Mouse (Mus musculus): Measurements from ENCODE around the gene Tmem179b.

Gene Tmem179b

DNA sequence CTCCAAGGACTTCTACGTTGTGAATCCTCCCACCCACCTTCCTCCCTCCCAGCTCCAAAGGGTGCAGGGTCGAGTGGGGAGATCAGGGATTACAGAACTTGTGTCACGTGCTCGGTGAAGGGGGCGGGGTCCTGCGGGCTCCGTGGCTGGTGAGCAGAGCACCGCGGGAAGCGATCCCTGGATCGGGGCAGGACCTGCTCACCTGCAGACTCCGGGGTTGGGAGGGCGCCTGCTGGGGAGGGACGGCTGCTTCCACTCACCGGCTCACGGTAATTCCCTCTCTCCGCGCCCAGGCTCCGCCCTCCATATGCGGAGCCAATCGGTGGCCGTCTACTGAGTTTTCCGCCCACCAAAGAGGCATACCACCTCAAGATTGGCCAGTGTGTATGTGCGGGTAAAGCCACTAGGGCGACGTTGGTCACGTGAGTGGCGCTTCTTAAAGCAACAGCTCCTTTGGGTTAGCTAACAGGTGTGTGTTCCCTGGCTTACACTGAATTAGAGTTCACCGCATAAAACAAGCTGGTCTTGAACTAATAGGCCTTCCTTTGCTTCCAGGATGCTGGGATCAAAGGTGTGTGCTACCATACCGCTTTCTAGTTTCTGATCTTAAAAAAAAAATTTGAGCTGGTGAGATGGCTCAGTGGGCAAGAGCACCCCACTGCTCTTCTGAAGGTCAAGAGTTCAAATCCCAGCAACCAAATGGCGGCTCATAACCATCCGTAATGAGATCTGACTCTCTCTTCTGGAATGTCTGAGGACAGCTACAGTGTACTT is 11.9 kb upstream of the Tmem179b start, which contains the start of gene Taf6l:
Gene Taf6l, minus strand, starts transcription at position 410 of the 774 bp plus-strand sequence.
- in situ Hi-C loops (cut with MboI) = no loop called here

DNA sequence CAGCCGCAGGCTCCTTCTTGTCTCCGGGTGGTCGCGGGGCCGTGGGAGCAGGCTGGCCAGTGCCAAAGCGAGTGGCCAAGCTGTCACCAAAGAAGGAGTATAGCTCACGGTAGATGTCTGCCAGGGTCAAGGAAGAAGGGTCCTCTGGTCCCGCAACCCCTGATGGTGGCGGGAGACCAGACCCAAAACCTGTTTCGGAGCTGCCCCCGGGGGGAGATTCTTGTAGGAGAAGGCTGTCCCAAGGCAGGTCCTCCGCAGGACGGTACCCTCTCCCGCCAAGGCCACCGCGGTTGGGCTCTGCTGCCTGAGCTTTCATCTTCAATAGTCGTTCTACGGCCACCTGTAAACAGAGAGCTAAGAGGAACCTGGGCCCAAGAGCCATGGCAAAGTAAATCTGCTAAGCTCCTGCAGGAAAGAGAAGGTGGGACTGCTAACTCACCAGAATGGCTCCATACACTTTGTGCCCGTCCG is 719 bp upstream of the Tmem179b start:
- in situ Hi-C loops (cut with MboI) = no loop called here

GRCm38 (mm10) chr19:8773409-8773808 is 858 bp downstream of the Tmem179b start:
- in situ Hi-C loops (cut with MboI) = no loop called here

- in situ Hi-C loops (cut with MboI) = no loop called here
Measured at GRCm38 (mm10) chr19:8772996-8773395, 1.3 kb downstream of the Tmem179b start.

GRCm38 (mm10) chr19:8770567-8771270 is 3.5 kb downstream of the Tmem179b start, which contains the start of gene Tmem223:
Gene Tmem223, plus strand, starts transcription at chr19:8770996.
- in situ Hi-C loops (cut with MboI) = no loop called here

DNA sequence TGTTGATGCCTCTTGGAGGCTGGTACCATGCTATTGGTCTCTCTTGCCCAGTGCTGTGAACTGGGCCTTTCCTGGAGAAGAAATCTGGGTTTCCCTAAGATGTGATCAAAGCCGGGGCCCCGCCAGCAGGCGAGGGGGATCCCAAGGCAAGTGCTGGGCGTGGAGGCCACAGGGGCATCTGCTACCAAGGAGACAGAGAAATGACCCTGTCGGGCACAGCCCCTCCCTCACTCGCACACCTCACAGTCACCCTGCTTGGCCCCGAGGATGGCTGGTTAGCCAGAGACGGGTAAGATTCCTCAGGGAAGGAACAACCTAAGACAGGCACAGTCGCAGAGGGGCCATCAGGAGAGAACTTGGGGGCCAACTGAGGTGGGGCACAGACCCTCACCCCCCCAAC is 8.7 kb downstream of the Tmem179b start:
- in situ Hi-C loops (cut with MboI) = no loop called here

DNA sequence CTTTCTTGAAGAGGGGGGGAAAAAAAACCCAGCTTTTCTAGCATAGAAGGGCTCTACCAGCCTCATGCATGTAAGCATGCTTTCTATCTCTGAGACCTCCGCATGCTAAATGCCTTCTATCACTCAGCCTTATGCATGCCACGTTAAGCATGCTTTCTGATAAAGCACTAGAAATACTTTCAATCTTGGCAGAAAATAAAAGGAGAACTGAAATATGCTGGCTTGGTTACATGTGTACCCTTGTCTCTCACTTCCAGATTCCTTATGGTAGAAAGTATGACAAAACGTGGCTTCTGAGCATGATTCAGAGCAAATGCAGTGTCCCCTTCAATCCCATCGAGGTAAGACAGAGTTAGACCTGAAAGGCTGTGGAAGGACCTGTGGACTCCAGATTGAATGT is 11.0 kb downstream of the Tmem179b start:
- in situ Hi-C loops (cut with MboI) = no loop called here

DNA sequence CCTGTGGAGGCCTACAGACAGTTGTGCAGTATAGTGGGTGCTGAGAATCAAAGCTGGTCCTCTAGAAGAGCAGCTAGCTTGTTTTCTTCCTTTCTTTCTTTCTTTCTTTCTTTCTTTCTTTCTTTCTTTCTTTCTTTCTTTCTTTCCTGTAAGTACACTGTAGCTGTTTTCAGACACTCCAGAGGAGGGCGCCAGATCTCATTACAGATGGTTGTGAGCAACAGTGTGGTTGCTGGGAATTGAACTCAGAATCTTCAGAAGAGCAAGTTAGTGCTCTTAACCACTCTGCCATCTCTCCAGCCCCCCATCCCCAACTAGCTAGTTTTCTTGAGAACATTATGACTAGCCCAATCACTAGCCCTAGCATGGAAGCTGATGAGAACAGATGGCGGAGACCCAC is 13.5 kb downstream of the Tmem179b start:
- in situ Hi-C loops (cut with MboI) = no loop called here

- in situ Hi-C loops (cut with MboI) = no loop called here
Measured at GRCm38 (mm10) chr19:8758899-8759298, 15.4 kb downstream of the Tmem179b start.

DNA sequence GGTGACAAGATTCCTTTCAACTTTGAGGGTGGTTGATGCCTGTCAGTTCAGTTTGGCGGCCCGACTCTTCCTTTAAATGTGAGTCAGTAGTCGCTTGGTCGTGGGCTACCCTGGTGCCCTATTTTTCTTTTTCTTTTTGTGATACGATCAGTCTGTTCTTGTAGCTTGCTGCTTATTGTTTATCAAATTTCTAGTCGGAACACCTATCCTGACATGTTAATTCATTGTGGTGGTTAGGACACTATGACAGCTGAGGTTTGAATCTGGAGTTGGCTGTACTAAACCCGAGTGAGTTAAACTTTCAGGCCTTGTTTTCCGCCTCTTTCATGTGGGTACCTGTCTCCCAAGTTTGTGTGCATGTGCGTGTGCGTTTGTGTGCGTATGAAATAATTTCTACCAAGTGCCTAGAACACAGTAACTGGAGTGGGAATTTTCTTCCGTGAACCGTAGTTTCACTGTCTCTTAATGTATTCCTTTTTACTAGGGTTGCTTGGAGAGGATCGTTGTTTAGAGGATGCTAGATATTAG is 16.7 kb downstream of the Tmem179b start:
- in situ Hi-C loops (cut with MboI) = no loop called here

DNA sequence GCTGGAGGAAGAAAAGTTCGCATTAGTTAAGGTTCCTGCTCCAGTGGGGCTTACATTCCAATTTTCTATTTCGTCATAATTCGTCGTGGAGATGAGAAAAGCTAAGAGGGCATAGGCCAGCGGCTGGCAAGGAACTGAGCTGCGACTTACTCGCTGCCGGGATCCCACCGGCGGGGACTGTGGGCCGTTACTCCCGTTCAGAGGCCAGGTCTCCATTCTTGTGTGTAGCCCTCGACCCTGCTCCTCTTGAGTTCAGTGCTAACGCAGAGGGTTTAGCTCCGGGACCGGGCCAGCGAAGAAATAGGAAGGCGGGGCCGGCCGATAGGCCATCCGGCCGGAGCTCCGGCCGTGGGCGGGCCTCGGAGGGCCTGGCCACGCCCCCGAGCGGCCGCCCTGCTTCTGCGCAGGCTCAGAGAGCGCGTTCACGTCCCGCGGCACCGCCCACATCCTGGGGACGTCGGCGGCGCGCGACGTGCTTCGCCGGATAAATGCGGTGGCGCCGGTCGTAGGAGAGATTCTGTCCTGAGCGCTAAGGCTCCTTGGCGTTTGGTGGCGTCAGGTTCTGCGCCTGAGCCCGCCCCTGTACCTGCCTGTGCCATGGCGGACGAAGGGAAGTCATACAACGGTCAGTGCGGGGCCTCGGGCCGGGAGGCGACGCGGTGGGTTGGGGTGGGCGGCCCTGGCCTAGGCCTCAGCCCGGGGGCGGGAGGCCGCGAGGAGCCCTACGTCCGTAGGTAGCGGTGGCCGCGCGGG is 17.5 kb downstream of the Tmem179b start, which contains the start of gene Nxf1:
Gene Nxf1, plus strand, starts transcription at position 439 of the 753 bp plus-strand sequence.
- in situ Hi-C loops (cut with MboI) = no loop called here

DNA sequence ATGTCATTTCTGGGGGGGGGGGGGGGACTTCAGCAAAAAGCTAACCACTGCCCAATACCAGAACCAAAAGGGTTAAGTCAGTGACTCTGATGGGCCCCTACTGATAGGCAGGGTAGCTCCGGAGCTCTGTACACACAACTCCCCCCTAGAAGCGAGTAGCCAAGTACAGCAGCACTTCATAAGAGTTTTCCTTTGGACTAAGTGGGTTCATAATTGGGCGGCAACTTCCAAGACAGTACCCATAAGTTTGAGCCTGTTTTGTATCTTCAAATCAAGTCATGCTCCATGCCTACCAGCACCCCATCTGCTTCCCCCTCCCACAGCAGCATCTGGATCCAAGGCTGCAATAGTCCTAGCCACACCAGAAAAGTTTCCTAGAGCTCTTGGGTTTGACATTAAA is 18.6 kb downstream of the Tmem179b start:
- in situ Hi-C loops (cut with MboI) = no loop called here

DNA sequence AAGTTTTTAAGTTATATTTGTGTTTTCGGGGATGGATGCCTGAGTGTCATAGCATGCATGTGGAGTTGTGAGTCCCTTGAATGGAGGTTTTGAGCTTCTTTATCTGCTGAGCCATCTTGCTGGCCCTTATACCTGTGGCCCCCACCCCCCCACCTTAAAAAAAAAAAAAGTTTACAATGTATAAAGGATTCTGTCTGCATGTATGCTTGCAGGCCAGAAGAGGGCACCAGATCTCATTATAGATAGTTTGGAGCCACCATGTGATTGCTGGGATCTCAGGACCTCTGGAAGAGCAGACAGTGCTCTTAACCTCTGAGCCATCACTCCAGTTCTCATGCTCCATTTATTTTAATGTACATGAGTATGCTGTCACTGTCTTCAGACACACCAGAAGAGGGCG is 26.9 kb downstream of the Tmem179b start:
- in situ Hi-C loops (cut with MboI) = no loop called here

- in situ Hi-C loops (cut with MboI) = no loop called here
Measured at GRCm38 (mm10) chr19:8745382-8745781, 28.9 kb downstream of the Tmem179b start.

DNA sequence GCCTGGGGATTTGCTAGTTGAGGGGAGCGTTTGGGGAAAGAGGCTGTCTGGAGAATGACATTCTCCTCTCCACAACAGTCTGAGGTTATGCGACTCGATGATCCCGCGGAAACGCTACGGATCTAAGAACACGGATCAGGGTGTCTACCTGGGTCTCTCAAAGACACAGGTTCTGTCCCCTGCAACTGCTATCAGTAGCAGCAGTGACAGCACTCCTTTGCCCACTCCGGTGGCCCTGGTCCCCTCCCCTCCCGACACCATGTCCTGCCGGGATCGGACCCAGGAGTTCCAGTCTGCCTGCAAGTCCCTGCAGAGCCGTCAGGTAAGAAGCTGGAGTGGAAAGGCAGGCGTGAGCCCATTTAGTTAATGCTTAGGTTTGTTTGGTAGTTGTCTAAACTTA is 32.1 kb downstream of the Tmem179b start:
- in situ Hi-C loops (cut with MboI) = no loop called here

- in situ Hi-C loops (cut with MboI) = no loop called here
Measured at GRCm38 (mm10) chr19:8741243-8741869, 32.9 kb downstream of the Tmem179b start, which contains the start of gene Stx5a. Gene Stx5a, plus strand, starts transcription at chr19:8741413.

DNA sequence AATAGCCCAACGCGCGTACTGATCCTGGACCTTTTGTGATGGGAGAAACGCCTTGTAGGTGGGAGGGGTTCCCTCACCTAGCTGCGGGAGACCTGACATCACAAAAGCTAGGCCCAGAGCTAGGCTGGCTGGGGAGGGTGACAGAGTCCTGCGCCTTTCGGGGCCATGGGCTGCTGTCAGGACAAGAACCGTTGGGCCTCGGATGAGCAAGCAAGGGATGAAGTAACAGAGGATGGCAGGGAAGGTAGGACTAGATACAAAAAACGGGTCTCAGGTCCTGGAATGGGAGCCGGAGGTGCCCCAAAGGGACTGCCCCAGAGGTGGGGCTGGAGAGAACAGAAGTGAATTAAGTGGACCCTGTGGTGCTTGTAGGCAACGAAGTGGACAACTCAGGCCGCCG is 33.7 kb downstream of the Tmem179b start, which contains the start of gene 1700092M07Rik:
Gene 1700092M07Rik, plus strand, starts transcription at position 116 of the 400 bp plus-strand sequence.
- in situ Hi-C loops (cut with MboI) = no loop called here

DNA sequence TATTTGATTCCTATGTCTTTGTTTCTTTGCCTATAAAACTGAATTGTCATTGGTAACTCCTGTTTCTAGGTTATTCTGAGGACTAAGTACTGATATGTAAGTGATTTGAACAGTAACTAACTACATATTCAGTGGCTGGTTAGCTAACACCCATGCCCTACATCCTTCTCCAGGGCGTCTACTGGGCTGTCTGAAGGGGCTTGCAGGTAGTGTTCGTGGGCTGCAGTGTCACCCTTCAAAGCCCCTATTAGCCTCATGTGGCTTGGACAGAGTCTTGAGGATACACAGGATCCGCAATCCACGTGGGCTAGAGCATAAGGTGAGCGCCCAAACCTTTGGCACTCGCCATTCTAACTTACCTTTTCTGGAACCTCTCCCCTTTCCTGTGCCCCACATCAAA is 34.6 kb downstream of the Tmem179b start:
- in situ Hi-C loops (cut with MboI) = no loop called here

DNA sequence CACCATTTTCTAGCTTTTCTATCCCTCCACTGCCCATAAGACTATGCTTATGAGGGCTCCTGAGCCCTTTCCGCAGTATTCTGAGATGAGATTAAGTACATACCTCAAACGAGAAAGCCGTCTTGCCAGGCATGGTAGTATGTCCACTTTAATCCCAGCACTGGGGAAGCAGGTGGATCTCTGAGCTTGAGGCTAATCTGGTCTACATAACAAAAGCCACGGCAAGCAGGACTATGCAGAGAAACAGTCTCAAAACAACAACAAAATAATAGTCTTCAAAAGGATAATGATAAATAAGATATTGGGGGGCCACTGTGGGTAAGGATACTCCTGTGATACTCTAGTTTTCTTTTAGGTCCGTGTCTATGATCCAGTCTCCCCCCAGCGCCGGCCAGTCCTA is 35.4 kb downstream of the Tmem179b start:
- in situ Hi-C loops (cut with MboI) = no loop called here

DNA sequence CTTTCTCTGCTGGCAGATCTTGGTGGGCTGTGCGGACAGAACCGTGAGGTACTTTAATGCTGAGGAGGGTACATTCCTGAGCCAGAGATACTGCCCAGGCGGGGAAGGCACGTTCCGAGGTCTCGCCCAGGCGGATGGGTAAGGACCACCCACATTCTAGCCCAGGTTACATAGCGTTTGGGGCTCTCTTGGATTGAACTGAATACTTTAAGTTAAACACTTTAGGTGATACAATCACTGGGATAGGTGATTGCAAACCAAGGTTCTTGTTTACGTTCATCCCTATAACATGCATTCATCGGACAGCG is 38.2 kb downstream of the Tmem179b start:
- in situ Hi-C loops (cut with MboI) = no loop called here

DNA sequence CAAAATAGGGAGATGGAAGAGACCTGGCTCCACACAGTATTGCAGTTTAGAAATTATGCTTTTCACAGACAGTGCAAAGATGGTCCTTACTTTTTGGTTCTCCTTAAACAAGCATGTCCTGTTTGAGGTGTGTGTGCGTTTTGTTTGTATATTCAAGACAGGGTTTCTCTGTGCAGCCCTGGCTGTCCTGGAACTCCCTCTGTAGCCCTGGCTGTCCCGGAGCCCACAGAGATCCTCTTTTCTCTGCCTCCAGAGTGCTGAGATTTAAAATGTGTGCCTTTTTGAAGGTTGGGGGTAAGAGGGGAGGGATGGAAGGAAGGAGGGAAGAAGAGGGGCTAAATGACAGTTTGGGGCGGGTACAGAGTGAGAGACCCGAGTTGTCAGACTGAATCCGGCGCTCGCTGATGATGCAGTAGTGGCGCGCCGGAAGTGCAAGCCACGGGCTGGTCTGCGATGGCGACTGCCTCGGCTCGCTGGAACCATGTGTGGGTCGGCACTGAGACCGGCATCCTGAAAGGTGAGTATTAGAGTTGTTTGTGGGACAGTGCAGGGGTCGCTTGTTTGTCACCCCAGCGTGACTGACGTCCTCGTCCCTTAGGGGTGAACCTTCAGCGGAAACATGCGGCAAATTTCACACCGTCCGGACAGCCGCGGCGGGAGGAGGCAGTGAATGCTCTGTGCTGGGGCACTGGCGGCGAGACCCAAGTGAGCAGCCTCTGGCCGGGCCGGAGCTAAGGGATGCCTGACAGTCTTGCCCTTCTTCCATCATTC is 38.7 kb downstream of the Tmem179b start, which contains the start of gene Wdr74:
Gene Wdr74, plus strand, starts transcription at position 439 of the 771 bp plus-strand sequence.
- in situ Hi-C loops (cut with MboI) = no loop called here
